Mouse (Mus musculus): Measurements from ENCODE around the gene Yy2.

DNA sequence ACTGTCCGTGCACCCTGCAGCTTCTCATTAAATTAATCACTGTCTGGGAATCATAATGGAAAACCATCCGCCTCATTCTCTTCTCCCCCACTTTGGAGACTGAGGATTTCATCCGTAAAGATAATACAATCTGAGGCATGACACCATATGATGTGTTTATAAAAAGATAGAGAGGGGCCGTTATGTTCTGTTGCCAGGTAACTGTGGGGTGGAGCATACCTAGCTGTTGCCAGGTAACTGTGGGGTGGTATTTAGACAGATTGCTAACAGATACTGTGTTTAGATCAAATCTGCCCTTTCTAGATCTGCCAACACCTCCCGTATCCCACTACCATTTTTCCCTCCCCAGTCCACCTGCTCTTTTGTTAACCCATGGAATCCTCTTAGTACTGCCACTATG lies 18.2 kb upstream of the Yy2 start:
- TF ChIP-seq EP300 (IDR thresholded peaks at IDR 0.05; ENCODE audit: low read depth in 1 of 2, low read length in 2 of 2) (no peak), CTCF (IDR thresholded peaks at IDR 0.05 in 2 of 3, conservative IDR thresholded peaks at IDR 0.05 in 1 of 3; ENCODE audit: control insufficient read depth in 1 of 3, insufficient read depth in 1 of 3, low read depth in 2 of 3, low read length in 3 of 3, poor library complexity in 1 of 3, severe bottlenecking in 1 of 3) (no peak), ZNF384 (IDR thresholded peaks at IDR 0.05; ENCODE audit: low read depth, low read length) (no peak), POLR2A (IDR thresholded peaks at IDR 0.05; ENCODE audit: control insufficient read depth in 1 of 2, insufficient read depth in 1 of 2, low read depth in 1 of 2, low read length in 2 of 2, poor library complexity in 1 of 2) (no peak), SIN3A (IDR thresholded peaks at IDR 0.05; ENCODE audit: low read length) (no peak), USF2 (IDR thresholded peaks at IDR 0.05; ENCODE audit: borderline replicate concordance in 1 of 2, insufficient read depth in 1 of 2, low read depth in 1 of 2, low read length in 2 of 2) (no peak), USF1 (IDR thresholded peaks at IDR 0.05; ENCODE audit: low read depth, low read length) (no peak), MAFK (IDR thresholded peaks at IDR 0.05; ENCODE audit: borderline replicate concordance, low read depth, low read length) (no peak), MAZ (IDR thresholded peaks at IDR 0.05; ENCODE audit: low read depth, low read length) (no peak)

Measured in MEL (cell line).